Mouse (Mus musculus): Measurements from ENCODE around the gene Slc17a1. TPM values are rescaled to one million over a fixed set of nuclear protein-coding genes. Genes with fewer than 3 reads are reported as not detected.
A peak's percentile ranks its signal among the peaks of the same experiment; 100 is the strongest.

Gene Slc17a1
- polyA plus RNA-seq, 1 experiment from 2014 or later, result not detected

DNA sequence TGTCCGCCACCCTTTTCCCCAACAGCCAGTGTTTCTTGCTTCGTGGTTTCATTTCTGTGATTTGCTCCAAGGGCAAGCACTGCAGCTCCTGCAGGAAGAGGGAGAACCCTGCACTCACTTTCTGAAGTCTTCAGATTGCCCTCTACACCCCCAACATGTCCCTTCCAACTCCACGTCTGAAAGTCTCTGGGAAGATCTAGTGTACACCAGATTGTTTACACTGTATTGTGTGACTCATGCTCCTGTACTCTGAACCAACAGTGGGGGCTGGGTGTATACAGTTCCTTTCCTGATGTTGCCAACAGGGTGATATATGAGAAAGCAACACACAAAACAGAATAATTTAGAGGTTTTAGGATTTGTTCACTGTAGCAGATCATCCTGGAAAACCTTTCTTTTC lies 61.1 kb downstream of the Slc17a1 start:
- ATAC-seq (replicated peaks; ENCODE audit: insufficient number of reproducible peaks, low FRiP score, low TSS enrichment), result no peak
- H3K9me3 ChIP-seq (replicated peaks; ENCODE audit: control insufficient read depth, low read length), result no peaks in the 10 kb centered on the region
- H3K4me3 ChIP-seq (ENCODE audit: low read depth, low read length), result no peak overlapping the region
- H3K9ac ChIP-seq (ENCODE audit: low read depth, low read length), result no peak overlapping the region
- H3K4me2 ChIP-seq, result 0 out of 2 replicates have a peak overlapping the region, but pooled peaks have one; percentile 31
- WGBS (ENCODE audit: insufficient replicate concordance), result 46% methylated on average over 3 of the region's 3 CpGs
- H3K27me3 ChIP-seq (ENCODE audit: control insufficient read depth, insufficient read depth, low read length), result peaks cover 2% of the 10 kb centered on the region; the same call in 1 of the 2 replicates
- peaks cover 6% of the 10 kb centered on the region; the same call in 1 of the 2 replicates for H3K4me1 ChIP-seq (ENCODE audit: control insufficient read depth, insufficient read depth, low read length)
- no peaks in the 10 kb centered on the region for H3K36me3 ChIP-seq (ENCODE audit: control insufficient read depth, insufficient read depth, low read length)
- no peak overlapping the region for H3K27ac ChIP-seq (ENCODE audit: low read depth, low read length)

DNA sequence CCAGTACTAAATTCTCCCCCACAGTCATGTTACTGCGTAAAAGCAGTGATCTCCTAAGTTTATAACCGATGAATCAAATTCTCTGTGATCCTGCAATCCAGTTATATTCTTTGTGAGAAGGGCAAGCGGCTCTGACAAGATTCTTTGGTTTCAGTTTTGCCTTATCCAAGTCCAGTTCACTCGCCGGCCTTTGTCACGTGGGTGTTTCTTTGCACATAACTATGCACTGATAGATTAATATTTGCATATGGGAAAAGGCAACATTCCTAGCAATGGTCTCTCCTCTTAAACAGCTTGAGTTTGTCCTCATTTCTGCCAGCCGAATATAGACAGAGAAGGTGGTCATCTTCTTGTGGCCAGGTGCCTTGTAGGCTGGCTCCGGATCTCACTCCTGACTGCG lies 62.9 kb downstream of the Slc17a1 start:
- Histone ChIP-seq H3K4me1 (ENCODE audit: control insufficient read depth, insufficient read depth, low read length) (peaks cover 6% of the 10 kb centered on the region; the same call in 1 of the 2 replicates), H3K4me3 (ENCODE audit: low read depth, low read length) (no peak overlapping the region), H3K27me3 (ENCODE audit: control insufficient read depth, insufficient read depth, low read length) (peaks cover 2% of the 10 kb centered on the region; the same call in 1 of the 2 replicates), H3K36me3 (ENCODE audit: control insufficient read depth, insufficient read depth, low read length) (no peaks in the 10 kb centered on the region), H3K9ac (ENCODE audit: low read depth, low read length) (no peak overlapping the region), H3K27ac (ENCODE audit: low read depth, low read length) (no peak overlapping the region), H3K9me3 (replicated peaks; ENCODE audit: control insufficient read depth, low read length) (no peaks in the 10 kb centered on the region), H3K4me2 (no peak overlapping the region)
- 85% methylated on average over 9 of the region's 9 CpGs for WGBS (ENCODE audit: insufficient replicate concordance)
- ATAC-seq (replicated peaks; ENCODE audit: insufficient number of reproducible peaks, low FRiP score, low TSS enrichment), result no peak

DNA sequence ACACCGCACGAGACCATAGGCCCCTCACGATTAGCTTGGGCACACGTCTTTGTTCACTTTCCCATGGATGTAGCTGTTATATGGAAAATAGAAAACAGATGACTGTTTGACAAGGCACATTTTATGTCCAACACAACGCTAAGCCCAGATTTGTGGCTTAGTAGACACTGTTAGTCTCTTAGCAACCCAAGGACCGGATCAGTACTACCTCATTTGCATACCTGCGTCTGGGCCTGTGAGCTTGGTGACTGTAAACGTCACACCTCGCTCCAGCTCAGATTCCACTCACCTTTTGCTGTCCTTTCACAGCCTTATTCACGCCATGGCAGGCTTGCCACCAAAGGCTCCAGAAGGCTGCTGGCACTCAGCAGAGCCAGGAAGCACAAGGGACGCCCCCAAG lies 63.4 kb downstream of the Slc17a1 start:
- no peaks in the 10 kb centered on the region for H3K9me3 ChIP-seq (replicated peaks; ENCODE audit: control insufficient read depth, low read length)
- peaks cover 6% of the 10 kb centered on the region; the same call in 1 of the 2 replicates for H3K4me1 ChIP-seq (ENCODE audit: control insufficient read depth, insufficient read depth, low read length)
- 65% methylated on average over 11 of the region's 11 CpGs for WGBS (ENCODE audit: insufficient replicate concordance)
- ATAC-seq (replicated peaks; ENCODE audit: insufficient number of reproducible peaks, low FRiP score, low TSS enrichment), result no peak
- H3K27me3 ChIP-seq (ENCODE audit: control insufficient read depth, insufficient read depth, low read length), result peaks cover 2% of the 10 kb centered on the region; the same call in 1 of the 2 replicates
- H3K4me3 ChIP-seq (ENCODE audit: low read depth, low read length), result no peak overlapping the region
- no peak overlapping the region for H3K27ac ChIP-seq (ENCODE audit: low read depth, low read length)
- no peak overlapping the region for H3K9ac ChIP-seq (ENCODE audit: low read depth, low read length)
- H3K36me3 ChIP-seq (ENCODE audit: control insufficient read depth, insufficient read depth, low read length), result no peaks in the 10 kb centered on the region
- no peak overlapping the region for H3K4me2 ChIP-seq

DNA sequence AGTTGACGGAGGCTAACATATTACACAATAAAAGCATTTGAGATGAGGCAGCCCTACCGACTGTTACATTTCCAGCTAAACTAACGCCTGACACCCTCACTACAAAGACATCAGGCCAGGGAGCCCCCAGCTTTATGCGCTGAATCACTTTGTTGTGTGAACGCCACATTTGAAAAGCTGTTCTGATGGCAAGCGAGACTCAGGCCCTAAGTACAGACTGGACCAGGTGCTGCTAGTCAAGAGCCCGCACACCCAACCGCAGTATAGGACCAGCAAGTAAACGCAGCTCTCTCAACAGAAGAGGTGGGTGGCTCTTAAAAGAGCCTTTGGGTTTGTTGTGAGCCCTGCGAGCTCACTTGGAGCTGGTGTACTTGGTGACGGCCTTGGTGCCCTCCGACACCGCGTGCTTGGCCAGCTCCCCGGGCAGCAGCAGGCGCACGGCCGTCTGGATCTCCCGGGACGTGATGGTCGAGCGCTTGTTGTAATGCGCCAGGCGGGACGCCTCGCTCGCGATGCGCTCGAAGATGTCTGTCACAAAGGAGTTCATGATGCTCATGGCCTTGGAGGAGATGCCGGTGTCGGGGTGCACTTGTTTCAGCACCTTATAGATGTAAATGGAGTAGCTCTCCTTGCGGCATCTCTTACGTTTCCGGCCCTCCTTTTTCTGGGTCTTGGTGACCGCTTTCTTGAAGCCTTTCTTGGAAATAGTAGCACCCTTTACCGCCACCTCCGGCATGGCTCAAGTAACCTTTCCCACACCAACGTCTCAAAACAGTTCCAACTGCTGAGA lies 66.1 kb downstream of the Slc17a1 start, which contains the start of gene Hist1h2ba:
Gene Hist1h2ba, minus strand, starts transcription at position 736 of the 790 bp plus-strand sequence.
- no peaks in the 10 kb centered on the region for H3K9me3 ChIP-seq (replicated peaks; ENCODE audit: control insufficient read depth, low read length)
- peaks cover 1% of the 10 kb centered on the region; the same call in 1 of the 2 replicates for H3K4me1 ChIP-seq (ENCODE audit: control insufficient read depth, insufficient read depth, low read length)
- no peak for ATAC-seq (replicated peaks; ENCODE audit: insufficient number of reproducible peaks, low FRiP score, low TSS enrichment)
- WGBS (ENCODE audit: insufficient replicate concordance), result 88% methylated on average over 31 of the region's 39 CpGs
- no peak within 1 kb of the TSS for H3K27ac ChIP-seq (ENCODE audit: low read depth, low read length)
- H3K4me3 ChIP-seq (ENCODE audit: low read depth, low read length), result no peak within 1 kb of the TSS
- H3K36me3 ChIP-seq (ENCODE audit: control insufficient read depth, insufficient read depth, low read length), result no peaks in the 10 kb centered on the region
- peaks cover 2% of the 10 kb centered on the region; the same call in 1 of the 2 replicates for H3K27me3 ChIP-seq (ENCODE audit: control insufficient read depth, insufficient read depth, low read length)
- no peak within 1 kb of the TSS for H3K4me2 ChIP-seq
- H3K9ac ChIP-seq (ENCODE audit: low read depth, low read length), result no peak within 1 kb of the TSS

DNA sequence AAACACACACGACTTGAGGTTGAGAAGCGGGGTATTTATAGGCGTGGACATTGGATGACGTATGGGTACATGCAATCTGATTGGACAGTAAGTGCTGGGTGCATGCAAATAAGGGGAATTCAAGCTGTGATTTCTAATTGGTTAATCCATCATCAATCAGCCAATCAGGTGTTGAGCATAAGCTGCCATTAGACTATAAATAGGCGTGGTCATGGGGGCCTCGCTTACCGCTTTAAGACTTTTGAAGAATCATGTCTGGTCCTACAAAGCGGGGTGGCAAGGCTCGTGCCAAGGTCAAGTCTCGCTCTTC lies 66.6 kb downstream of the Slc17a1 start, which contains the start of gene Hist1h2aa:
Gene Hist1h2aa, plus strand, starts transcription at position 252 of the 310 bp plus-strand sequence.
- ATAC-seq (replicated peaks; ENCODE audit: insufficient number of reproducible peaks, low FRiP score, low TSS enrichment), result no peak
- Histone ChIP-seq H3K27me3 (ENCODE audit: control insufficient read depth, insufficient read depth, low read length) (peaks cover 2% of the 10 kb centered on the region; the same call in 1 of the 2 replicates), H3K9me3 (replicated peaks; ENCODE audit: control insufficient read depth, low read length) (no peaks in the 10 kb centered on the region), H3K4me2 (no peak within 1 kb of the TSS), H3K9ac (ENCODE audit: low read depth, low read length) (no peak within 1 kb of the TSS), H3K4me3 (ENCODE audit: low read depth, low read length) (no peak within 1 kb of the TSS), H3K27ac (ENCODE audit: low read depth, low read length) (no peak within 1 kb of the TSS), H3K4me1 (ENCODE audit: control insufficient read depth, insufficient read depth, low read length) (no peaks in the 10 kb centered on the region), H3K36me3 (ENCODE audit: control insufficient read depth, insufficient read depth, low read length) (no peaks in the 10 kb centered on the region)
- 84% methylated on average over 10 of the region's 10 CpGs for WGBS (ENCODE audit: insufficient replicate concordance)

DNA sequence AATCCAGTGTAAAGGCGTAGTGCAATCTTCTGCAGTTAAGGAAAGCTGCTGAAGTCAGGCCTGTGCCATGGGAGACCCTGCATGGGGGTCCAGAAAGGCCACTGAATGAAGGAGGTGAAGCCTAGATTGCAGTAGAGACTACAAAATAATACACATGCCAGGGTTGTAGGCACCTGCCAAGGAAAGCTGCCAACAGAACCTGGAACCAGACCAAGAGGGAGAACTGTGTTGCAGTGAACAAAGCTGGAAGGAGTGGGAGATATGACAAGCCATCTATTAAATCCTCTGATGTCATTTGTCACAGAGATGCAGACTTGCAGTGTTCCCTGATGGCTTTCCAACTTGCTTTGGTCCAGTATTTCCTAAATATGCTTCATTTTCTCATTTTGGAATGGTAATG lies 71.1 kb downstream of the Slc17a1 start:
- H3K9me3 ChIP-seq (replicated peaks; ENCODE audit: control insufficient read depth, low read length), result no peaks in the 10 kb centered on the region
- no peaks in the 10 kb centered on the region for H3K27me3 ChIP-seq (ENCODE audit: control insufficient read depth, insufficient read depth, low read length)
- no peak overlapping the region for H3K4me3 ChIP-seq (ENCODE audit: low read depth, low read length)
- H3K4me2 ChIP-seq, result no peak overlapping the region
- no peak overlapping the region for H3K27ac ChIP-seq (ENCODE audit: low read depth, low read length)
- no peaks in the 10 kb centered on the region for H3K4me1 ChIP-seq (ENCODE audit: control insufficient read depth, insufficient read depth, low read length)
- no peak overlapping the region for H3K9ac ChIP-seq (ENCODE audit: low read depth, low read length)
- 90% methylated on average over 1 of the region's 1 CpGs for WGBS (ENCODE audit: insufficient replicate concordance)
- H3K36me3 ChIP-seq (ENCODE audit: control insufficient read depth, insufficient read depth, low read length), result no peaks in the 10 kb centered on the region
- no peak for ATAC-seq (replicated peaks; ENCODE audit: insufficient number of reproducible peaks, low FRiP score, low TSS enrichment)

DNA sequence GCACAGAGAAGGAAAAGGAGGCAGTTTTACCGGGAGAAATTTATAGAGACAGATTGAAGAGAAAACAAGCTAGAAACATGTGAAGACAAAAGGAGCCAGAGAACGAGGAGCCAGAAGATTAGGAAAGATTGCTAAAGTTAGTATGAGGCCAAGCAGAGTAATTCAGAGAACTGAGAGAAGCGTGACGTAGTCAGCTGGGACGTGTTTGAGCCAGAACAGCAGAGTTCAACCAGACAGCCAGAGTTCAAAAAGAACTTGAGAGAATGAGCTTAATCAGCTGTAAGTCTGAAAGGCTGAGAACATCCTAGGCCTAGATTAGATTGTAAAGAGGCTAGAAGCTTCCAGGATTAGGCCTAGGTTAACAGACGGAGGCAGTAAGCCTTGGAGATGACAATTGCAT lies 72.7 kb downstream of the Slc17a1 start:
- Histone ChIP-seq H3K9me3 (replicated peaks; ENCODE audit: control insufficient read depth, low read length) (no peaks in the 10 kb centered on the region), H3K4me2 (no peak overlapping the region), H3K27me3 (ENCODE audit: control insufficient read depth, insufficient read depth, low read length) (no peaks in the 10 kb centered on the region), H3K9ac (ENCODE audit: low read depth, low read length) (no peak overlapping the region), H3K4me3 (ENCODE audit: low read depth, low read length) (no peak overlapping the region), H3K36me3 (ENCODE audit: control insufficient read depth, insufficient read depth, low read length) (no peaks in the 10 kb centered on the region), H3K27ac (ENCODE audit: low read depth, low read length) (no peak overlapping the region), H3K4me1 (ENCODE audit: control insufficient read depth, insufficient read depth, low read length) (no peaks in the 10 kb centered on the region)
- 38% methylated on average over 6 of the region's 6 CpGs for WGBS (ENCODE audit: insufficient replicate concordance)
- ATAC-seq (replicated peaks; ENCODE audit: insufficient number of reproducible peaks, low FRiP score, low TSS enrichment), result no peak

DNA sequence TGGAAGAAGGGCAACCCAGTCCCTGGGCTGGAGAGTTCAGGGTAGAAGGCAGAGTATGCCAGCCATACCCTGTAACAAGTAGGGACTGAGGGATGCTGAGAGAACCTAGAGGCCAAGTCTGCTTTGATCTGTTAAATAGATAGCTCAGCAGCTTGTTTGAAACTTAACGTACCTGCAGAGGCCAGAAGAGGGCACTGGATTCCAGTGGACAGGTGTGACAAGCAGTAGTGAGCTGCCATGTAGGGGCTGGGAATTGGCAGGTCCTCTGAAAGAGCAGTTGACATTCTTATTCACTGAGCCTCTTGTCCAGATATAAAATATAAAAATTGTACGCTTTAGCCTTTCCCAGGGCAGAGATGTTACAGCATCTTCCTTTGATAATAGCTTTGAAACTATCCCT lies 75.3 kb downstream of the Slc17a1 start:
- ATAC-seq (replicated peaks; ENCODE audit: insufficient number of reproducible peaks, low FRiP score, low TSS enrichment), result no peak
- Histone ChIP-seq H3K4me3 (ENCODE audit: low read depth, low read length) (no peak overlapping the region), H3K27ac (ENCODE audit: low read depth, low read length) (no peak overlapping the region), H3K9me3 (replicated peaks; ENCODE audit: control insufficient read depth, low read length) (no peaks in the 10 kb centered on the region), H3K9ac (ENCODE audit: low read depth, low read length) (no peak overlapping the region), H3K4me2 (no peak overlapping the region), H3K4me1 (ENCODE audit: control insufficient read depth, insufficient read depth, low read length) (no peaks in the 10 kb centered on the region), H3K36me3 (ENCODE audit: control insufficient read depth, insufficient read depth, low read length) (no peaks in the 10 kb centered on the region), H3K27me3 (ENCODE audit: control insufficient read depth, insufficient read depth, low read length) (no peaks in the 10 kb centered on the region)
- 53% methylated on average over 2 of the region's 2 CpGs for WGBS (ENCODE audit: insufficient replicate concordance)

Measured in heart, embryonic 11.5 days (tissue).